Mouse (Mus musculus) forebrain, embryonic 15.5 days (tissue): Measurements from ENCODE around the gene Sh2d6. TPM values are rescaled to one million over a fixed set of nuclear protein-coding genes. Genes with fewer than 3 reads are reported as not detected.
"Not testable (repeated sequence)": the region's sequence is repeated elsewhere in the genome, so short reads cannot be mapped to it uniquely, and the experiment has no call there.

Experiments
- ATAC-seq: fragments of 200-750 bp; cut with Nextera tagmentation; replicated peaks from 2 replicates; pipeline ENCODE4 v1.8.0; 2017; ENCODE audit warnings: mild to moderate bottlenecking, moderate TSS enrichment, moderate library complexity
- H3K27ac ChIP-seq: fragments of 300-500 bp; sonication (generic); replicated peaks from 2 replicates; pipeline ENCODE4 v1.5.1; 2015; ENCODE audit warnings: mild to moderate bottlenecking, inconsistent platforms
- H3K27me3 ChIP-seq: fragments of 300-500 bp; sonication (generic); 2 replicates; pipeline ENCODE4 v1.6.1; 2015; ENCODE audit warnings: inconsistent platforms
- H3K36me3 ChIP-seq: fragments of 300-500 bp; sonication (generic); 2 replicates; pipeline ENCODE4 v1.6.1; 2015; ENCODE audit warnings: mild to moderate bottlenecking, inconsistent platforms
- H3K4me1 ChIP-seq: fragments of 300-500 bp; sonication (generic); 2 replicates; pipeline ENCODE4 v1.6.1; 2015; ENCODE audit warnings: inconsistent platforms
- H3K4me2 ChIP-seq: fragments of 300-500 bp; sonication (generic); replicated peaks from 2 replicates; pipeline ENCODE4 v1.6.1; 2015; ENCODE audit warnings: mild to moderate bottlenecking, inconsistent platforms
- H3K4me3 ChIP-seq: fragments of 300-500 bp; sonication (generic); 2 replicates; pipeline ENCODE4 v1.5.1; 2015; ENCODE audit warnings: mild to moderate bottlenecking, inconsistent platforms
- H3K9ac ChIP-seq: fragments of 300-500 bp; sonication (generic); replicated peaks from 2 replicates; pipeline ENCODE4 v1.6.1; 2015; ENCODE audit warnings: mild to moderate bottlenecking, inconsistent platforms
- H3K9me3 ChIP-seq: fragments of 300-500 bp; sonication (generic); 2 replicates; pipeline ENCODE4 v1.6.1; 2016; ENCODE audit warnings: inconsistent platforms
- WGBS: fragments of 180-500 bp; shearing (Covaris S2); methylation state at CpG from one replicate; pipeline ENCODE4 v1.1.7; 2015; ENCODE audit warnings: mixed read lengths; 5-methylcytosine and 5-hydroxymethylcytosine counted together
- polyA plus RNA-seq: library from polyadenylated mRNA; unstranded; fragments of >200 nt; fragmentation: Nextera tagmentation; extraction: Ambion mirVana; gene quantifications from 2 replicates; pipeline ENCODE4 v1.2.1, GENCODE M21; 2015

The Sh2d6 gene
- polyA plus RNA-seq, 1 experiment from 2014 or later = 0.55 TPM

GRCm38 (mm10) chr6:72534035-72534809 lies 12.7 kb upstream of the Sh2d6 start:
- Histone ChIP-seq H3K36me3 (no peaks in the 10 kb centered on the region), H3K9ac (no peak overlapping the region), H3K4me2 (no peak overlapping the region), H3K9me3 (no peaks in the 10 kb centered on the region), H3K27ac (no peak overlapping the region), H3K4me3 (no peak overlapping the region), H3K27me3 (no peaks in the 10 kb centered on the region), H3K4me1 (peaks cover 13% of the 10 kb centered on the region)
- 40% methylated on average over 8 of the region's 9 CpGs for WGBS
- ATAC-seq = peak; percentile 46; the same call in 1 of the 2 replicates

GRCm38 (mm10) chr6:72533555-72533954 lies 12.0 kb upstream of the Sh2d6 start:
- H3K4me3 ChIP-seq, H3K4me2 ChIP-seq, H3K9me3 ChIP-seq, H3K4me1 ChIP-seq, H3K9ac ChIP-seq, H3K36me3 ChIP-seq, H3K27me3 ChIP-seq, ATAC-seq, H3K27ac ChIP-seq: not testable (repeated sequence)
- 41% methylated on average over 1 of the region's 1 CpGs for WGBS

- Histone ChIP-seq H3K36me3 (no peaks in the 10 kb centered on the region), H3K9me3 (no peaks in the 10 kb centered on the region), H3K27ac (no peak overlapping the region), H3K9ac (no peak overlapping the region), H3K27me3 (no peaks in the 10 kb centered on the region), H3K4me2 (no peak overlapping the region), H3K4me1 (peaks cover 5% of the 10 kb centered on the region), H3K4me3 (no peak overlapping the region)
- WGBS = 78% methylated on average over 4 of the region's 4 CpGs
- no peak for ATAC-seq
Measured at GRCm38 (mm10) chr6:72532580-72532979, 11.1 kb upstream of the Sh2d6 start.

DNA sequence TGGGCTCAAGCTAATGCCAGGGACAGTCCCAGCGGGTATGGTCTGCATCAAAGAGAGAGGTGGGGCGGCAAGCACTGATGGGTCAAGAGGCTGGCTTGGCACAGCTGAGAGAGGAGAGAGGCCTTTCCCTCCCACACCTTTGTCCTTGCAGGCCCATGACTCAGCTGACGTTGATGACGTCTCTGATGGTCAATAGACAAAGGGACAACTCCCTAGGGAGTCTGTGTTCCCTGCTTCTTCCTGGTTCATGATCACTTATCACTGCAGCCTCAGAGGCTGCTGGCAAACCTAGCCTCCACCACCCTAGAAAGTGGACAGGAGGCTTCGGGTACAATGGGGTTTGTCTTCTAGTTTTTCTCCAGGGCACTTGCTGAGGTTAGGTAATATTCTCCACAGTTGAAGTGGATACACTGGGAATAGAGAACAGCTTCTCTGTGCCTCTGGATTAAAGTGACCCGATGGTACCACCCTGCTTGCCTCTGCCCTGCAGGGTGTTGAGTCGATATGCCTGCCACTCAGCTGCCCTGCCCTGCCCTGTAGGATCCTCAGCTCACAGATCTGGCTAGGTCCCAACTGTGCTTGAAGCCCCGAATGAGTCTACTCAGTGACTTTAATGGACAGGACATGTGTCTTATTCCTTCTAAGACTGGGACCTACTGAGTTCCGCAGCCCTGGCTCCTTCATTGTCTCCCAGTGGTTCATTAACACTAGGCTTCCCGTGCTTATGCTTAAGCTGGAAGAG lies 7.1 kb upstream of the Sh2d6 start:
- Histone ChIP-seq H3K9me3 (no peaks in the 10 kb centered on the region), H3K9ac (no peak overlapping the region), H3K27me3 (no peaks in the 10 kb centered on the region), H3K36me3 (no peaks in the 10 kb centered on the region), H3K4me2 (no peak overlapping the region), H3K4me1 (no peaks in the 10 kb centered on the region), H3K4me3 (no peak overlapping the region), H3K27ac (no peak overlapping the region)
- ATAC-seq = no peak
- WGBS = 77% methylated on average over 10 of the region's 10 CpGs

- Histone ChIP-seq H3K9me3 (no peaks in the 10 kb centered on the region), H3K27me3 (no peaks in the 10 kb centered on the region), H3K4me2 (no peak overlapping the region), H3K9ac (no peak overlapping the region), H3K27ac (no peak overlapping the region), H3K36me3 (no peaks in the 10 kb centered on the region), H3K4me3 (no peak overlapping the region), H3K4me1 (no peaks in the 10 kb centered on the region)
- WGBS = 80% methylated on average over 4 of the region's 4 CpGs
- no peak for ATAC-seq
Measured at GRCm38 (mm10) chr6:72527070-72527469, 5.6 kb upstream of the Sh2d6 start.

DNA sequence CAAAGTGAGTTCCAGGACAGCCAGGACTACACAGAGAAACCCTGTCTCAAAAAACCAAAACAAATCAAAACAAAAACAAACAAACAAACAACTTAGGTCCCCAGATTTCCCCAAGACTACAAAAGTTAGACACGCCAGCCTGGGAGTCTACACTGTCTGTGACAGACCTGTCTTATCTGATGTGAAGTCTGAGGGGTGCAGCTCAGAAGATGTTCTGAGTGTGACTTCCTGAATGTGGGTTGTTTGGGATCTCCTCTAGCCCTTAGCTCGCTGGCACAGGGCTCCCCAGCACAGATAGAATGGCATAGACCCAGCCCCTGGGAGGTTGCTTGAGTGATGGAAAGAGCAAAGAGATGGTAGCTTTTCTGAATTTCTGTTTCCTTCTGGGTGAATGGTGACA lies 2.7 kb upstream of the Sh2d6 start:
- Histone ChIP-seq H3K4me2 (no peak overlapping the region), H3K4me3 (no peak overlapping the region), H3K36me3 (no peaks in the 10 kb centered on the region), H3K4me1 (peaks cover 19% of the 10 kb centered on the region), H3K9ac (no peak overlapping the region), H3K27me3 (no peaks in the 10 kb centered on the region), H3K27ac (no peak overlapping the region), H3K9me3 (no peaks in the 10 kb centered on the region)
- no peak for ATAC-seq
- WGBS = 83% methylated on average over 2 of the region's 2 CpGs

- Histone ChIP-seq H3K27ac (no peak overlapping the region), H3K4me1 (peaks cover 27% of the 10 kb centered on the region), H3K4me3 (no peak overlapping the region), H3K27me3 (no peaks in the 10 kb centered on the region), H3K9ac (no peak overlapping the region), H3K36me3 (no peaks in the 10 kb centered on the region), H3K9me3 (no peaks in the 10 kb centered on the region), H3K4me2 (no peak overlapping the region)
- 63% methylated on average over 4 of the region's 4 CpGs for WGBS
- no peak for ATAC-seq
Measured at GRCm38 (mm10) chr6:72523222-72523621, 1.7 kb upstream of the Sh2d6 start.

GRCm38 (mm10) chr6:72522288-72522687 lies 781 bp upstream of the Sh2d6 start:
- Histone ChIP-seq H3K36me3 (no peaks in the 10 kb centered on the region), H3K9me3 (no peaks in the 10 kb centered on the region), H3K4me3 (no peak overlapping the region), H3K27me3 (no peaks in the 10 kb centered on the region), H3K9ac (no peak overlapping the region), H3K4me2 (no peak overlapping the region), H3K27ac (no peak overlapping the region), H3K4me1 (peaks cover 27% of the 10 kb centered on the region)
- ATAC-seq = no peak
- 93% methylated on average over 5 of the region's 5 CpGs for WGBS

- H3K9me3 ChIP-seq = no peaks in the 10 kb centered on the region
- ATAC-seq = no peak
- 92% methylated on average over 5 of the region's 5 CpGs for WGBS
- no peak overlapping the region for H3K9ac ChIP-seq
- no peaks in the 10 kb centered on the region for H3K27me3 ChIP-seq
- H3K36me3 ChIP-seq = no peaks in the 10 kb centered on the region
- peak overlapping the region; percentile 94 for H3K27ac ChIP-seq
- no peak overlapping the region for H3K4me3 ChIP-seq
- H3K4me2 ChIP-seq = no peak overlapping the region
- peaks cover 27% of the 10 kb centered on the region for H3K4me1 ChIP-seq
Measured at GRCm38 (mm10) chr6:72520904-72521303, 603 bp downstream of the Sh2d6 start.

DNA sequence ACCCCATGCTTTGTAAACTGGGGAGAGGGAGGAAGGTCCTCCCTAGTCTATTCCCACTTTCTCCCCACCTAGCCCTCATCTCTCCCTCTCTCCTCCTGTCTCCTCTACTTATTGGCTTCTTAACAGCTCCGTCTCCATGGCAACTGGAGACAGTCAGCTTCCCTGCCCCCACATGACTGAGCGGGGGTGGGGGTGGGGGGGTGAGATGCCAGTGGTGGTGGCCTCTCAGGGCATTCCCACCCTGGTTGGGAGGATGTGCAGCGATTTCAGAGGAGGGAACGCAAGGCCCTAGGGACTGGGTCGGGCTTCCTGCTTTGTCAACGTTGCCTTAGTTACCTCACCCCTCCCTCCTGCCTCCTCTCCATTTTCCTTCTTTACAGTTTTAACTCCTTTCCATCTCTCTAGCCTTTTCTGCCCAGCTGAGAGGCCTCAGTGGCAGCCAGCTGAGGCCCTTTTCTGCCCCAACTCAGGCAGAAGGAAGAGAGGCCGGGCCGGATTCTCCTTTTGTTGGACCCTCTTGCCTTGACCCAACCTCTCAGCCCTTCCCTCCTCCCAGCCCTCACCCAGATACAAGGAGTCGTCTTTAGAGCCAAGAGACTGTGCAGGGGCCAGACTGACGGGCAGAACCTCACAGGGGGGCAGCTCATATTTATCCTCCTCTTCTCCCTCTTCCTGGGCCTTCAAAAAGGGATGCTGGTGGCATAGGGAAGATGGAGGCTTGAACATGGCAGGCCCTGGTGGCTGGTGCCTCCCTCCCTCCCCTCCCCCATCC lies 1.4 kb downstream of the Sh2d6 start:
- Histone ChIP-seq H3K27ac (peak overlapping the region; percentile 94), H3K4me1 (peaks cover 27% of the 10 kb centered on the region), H3K4me2 (peak overlapping the region; percentile 31), H3K9ac (peak overlapping the region; percentile 28; the same call in 1 of the 2 replicates), H3K27me3 (no peaks in the 10 kb centered on the region), H3K9me3 (no peaks in the 10 kb centered on the region), H3K4me3 (no peak overlapping the region; the same call in 1 of the 2 replicates), H3K36me3 (no peaks in the 10 kb centered on the region)
- peak; percentile 86 for ATAC-seq
- 6% methylated on average over 10 of the region's 10 CpGs for WGBS

GRCm38 (mm10) chr6:72519303-72519702 lies 2.2 kb downstream of the Sh2d6 start:
- Histone ChIP-seq H3K36me3 (no peaks in the 10 kb centered on the region), H3K9ac (peak overlapping the region; percentile 15; the same call in 1 of the 2 replicates), H3K4me2 (peak overlapping the region; percentile 31), H3K4me3 (no peak overlapping the region), H3K4me1 (peaks cover 27% of the 10 kb centered on the region), H3K27me3 (no peaks in the 10 kb centered on the region), H3K9me3 (no peaks in the 10 kb centered on the region), H3K27ac (peak overlapping the region; percentile 94)
- WGBS = 31% methylated on average over 8 of the region's 8 CpGs
- ATAC-seq = peak; percentile 62

GRCm38 (mm10) chr6:72518842-72519241 lies 2.7 kb downstream of the Sh2d6 start:
- H3K27ac ChIP-seq = peak overlapping the region; percentile 94
- H3K4me1 ChIP-seq = peaks cover 30% of the 10 kb centered on the region
- H3K4me3 ChIP-seq = no peak overlapping the region
- H3K4me2 ChIP-seq = no peak overlapping the region
- H3K9me3 ChIP-seq = no peaks in the 10 kb centered on the region
- no peaks in the 10 kb centered on the region for H3K27me3 ChIP-seq
- H3K36me3 ChIP-seq = no peaks in the 10 kb centered on the region
- peak overlapping the region; percentile 15; the same call in 1 of the 2 replicates for H3K9ac ChIP-seq
- WGBS = 60% methylated on average over 1 of the region's 1 CpGs
- 0 out of 2 replicates have a peak, but pooled peaks have one; percentile 12 for ATAC-seq
